Comparison of ENCODE assay signal across 8 mouse cellular contexts in genomic region chr5:23850345-23851159, GRCm38 (mm10). TPM values are rescaled to one million over a fixed set of nuclear protein-coding genes. Genes with fewer than 3 reads are reported as not detected.
DNase-seq lines count a peak whose midpoint lies in the region; ATAC-seq and TF ChIP-seq lines count a peak whose summit lies in the region.

No protein-coding gene starts in this region.

- peak; percentile 79 for TF ChIP-seq CTCF in gastrocnemius, adult 2 months (IDR thresholded peaks at IDR 0.05)
- TF ChIP-seq CTCF in hindbrain, postnatal 0 days (IDR thresholded peaks at IDR 0.05; ENCODE audit: low read depth), result peak; percentile 77
- TF ChIP-seq CTCF in left cerebral cortex, adult 2 months (IDR thresholded peaks at IDR 0.05), result peak; percentile 77

- H3K4me1 ChIP-seq in hindbrain, postnatal 0 days (ENCODE audit: insufficient read depth, low read length), result no peaks in the 10 kb centered on the region

- intact Hi-C loops in gastrocnemius, adult 2 months (cut with DNase I), result loop anchor here (2.0 to 10.0 kb wide), 2 partner anchors 184 to 226 kb away; partner anchors contain the start of gene Fam126a
- intact Hi-C loops in left cerebral cortex, adult 2 months (cut with DNase I), result loop anchor here (2.0 kb wide), 1 partner anchor 228 kb away; no protein-coding TSS in a partner anchor

- under 1% methylated on average over 60 of the region's 61 CpGs for WGBS in hindbrain, postnatal 0 days
- under 1% methylated on average over 58 of the region's 61 CpGs for WGBS in macrophage (ENCODE audit: missing documents)

- peak; percentile 97 for ATAC-seq in common myeloid progenitor, adult 5-6 weeks (replicated peaks; ENCODE audit: low read depth, poor library complexity, severe bottlenecking)
- ATAC-seq in hindbrain, postnatal 0 days, result peak; percentile 96

- peak overlapping the region; percentile 89 for H3K4me3 ChIP-seq in gastrocnemius, adult 2 months
- H3K4me3 ChIP-seq in hindbrain, postnatal 0 days (ENCODE audit: low read length), result peak overlapping the region; percentile 70
- H3K4me3 ChIP-seq in left cerebral cortex, adult 2 months, result peak overlapping the region; percentile 72
- peak overlapping the region; percentile 84 for H3K4me3 ChIP-seq in macrophage (ENCODE audit: inconsistent target)

- H3K27me3 ChIP-seq in hindbrain, postnatal 0 days (ENCODE audit: insufficient read depth, low read length), result no peaks in the 10 kb centered on the region

- H3K36me3 ChIP-seq in hindbrain, postnatal 0 days (ENCODE audit: insufficient read depth, low read length), result peaks cover 12% of the 10 kb centered on the region
- peaks cover 16% of the 10 kb centered on the region; the same call in 1 of the 2 replicates for H3K36me3 ChIP-seq in macrophage (ENCODE audit: inconsistent target)

- no peaks in the 10 kb centered on the region for H3K9me3 ChIP-seq in hindbrain, postnatal 0 days (ENCODE audit: low read length)

- peak overlapping the region; percentile 78 for H3K4me2 ChIP-seq in hindbrain, postnatal 0 days (ENCODE audit: low read depth, low read length)

- DNase-seq in ZHBTc4 (ENCODE audit: low read depth, low spot score), result peak; percentile 95
- DNase-seq in gastrocnemius, adult 2 months, result peak; percentile 95
- peak; percentile 86 for DNase-seq in hindbrain, postnatal 0 days (ENCODE audit: low spot score)
- peak; percentile 88 to 92 for DNase-seq in left cerebral cortex, adult 2 months (ENCODE audit: extremely low spot score in 1 of 2, low spot score in 2 of 2)
- peak; percentile 72 for DNase-seq in retina, postnatal 7 days (ENCODE audit: low read depth, low spot score)
- peak; percentile 82 to 85 for DNase-seq in urinary bladder, adult 18-20 months (ENCODE audit: low spot score in 2 of 2)

- peak overlapping the region; percentile 91 for H3K27ac ChIP-seq in gastrocnemius, adult 2 months
- H3K27ac ChIP-seq in hindbrain, postnatal 0 days, result peak overlapping the region; percentile 67; the same call in 1 of the 2 replicates
- peak overlapping the region; percentile 59; the same call in 1 of the 2 replicates for H3K27ac ChIP-seq in left cerebral cortex, adult 2 months
- H3K27ac ChIP-seq in macrophage, result peak overlapping the region; percentile 67

- peak overlapping the region; percentile 57 for H3K9ac ChIP-seq in hindbrain, postnatal 0 days (replicated peaks; ENCODE audit: low read length)

- H3K79me2 ChIP-seq in macrophage (ENCODE audit: inconsistent target), result peaks cover 19% of the 10 kb centered on the region

RNA-seq across cellular contexts. Expression of gene Tomm7, which starts 6.6 kb away (rescaled TPM):
- total RNA-seq in common myeloid progenitor, adult 5-6 weeks (2017), result 229 and 298 TPM in 2 replicates
- 10 to 100 TPM; 64.1 to 74.4 TPM for total RNA-seq in gastrocnemius, adult 2 months (2021)
- total RNA-seq in hindbrain, postnatal 0 days (2014; rRNA removed), result 7.5 and 10.1 TPM in 2 replicates
- polyA plus RNA-seq in hindbrain, postnatal 0 days (2015; fragmentation: Nextera tagmentation; extraction: Ambion mirVana), result 92.2 and 101 TPM in 2 replicates
- total RNA-seq in left cerebral cortex, adult 2 months (2021), result 10 to 100 TPM; 81.1 to 82.1 TPM
- total RNA-seq in macrophage (2018; cell fraction: chromatin; rRNA removed), result 10 to 100 TPM in 1 of 26 experiments, 1 to 10 TPM in 24, under 1 TPM in 1; 0.79 to 12.5 (median 4.1) TPM
- 10 to 100 TPM; 45.0 to 83.7 (median 64.0) TPM for total RNA-seq in macrophage (2018; cell fraction: cytosol; rRNA removed)
- total RNA-seq in macrophage (2018; cell fraction: nucleus; rRNA removed), result 10 to 100 TPM in 14 of 26 experiments, 1 to 10 TPM in 12; 4.2 to 15.2 (median 10.2) TPM
- polyA plus RNA-seq in macrophage (2018), result 30.7 to 70.1 TPM (median 68.5 TPM) in 3 replicates

Comparison
In these comparisons a context has a peak if more than half of its experiments do, and no peak if none do; other contexts are left out.
1. Peak in every context shown above with its lines: DNase-seq, ATAC-seq, H3K4me3 ChIP-seq and H3K27ac ChIP-seq.